Mouse (Mus musculus) hindbrain, embryonic 14.5 days (tissue): ENCODE measurements around the gene Vmn1r151. TPM values are rescaled to one million over a fixed set of nuclear protein-coding genes. Genes with fewer than 3 reads are reported as not detected.
"Not testable (repeated sequence)": the region's sequence is repeated elsewhere in the genome, so short reads cannot be mapped to it uniquely, and the experiment has no call there.

Source experiments
- ATAC-seq: fragments of 200-750 bp; cut with Nextera tagmentation; 2 replicates; pipeline ENCODE4 v1.8.0; 2017; ENCODE audit warnings: moderate number of reproducible peaks, mild to moderate bottlenecking, moderate TSS enrichment, moderate library complexity; ENCODE audit not compliant: low FRiP score
- DNase-seq: peaks from one replicate; pipeline ENCODE4 v3.0.0-alpha.2; 2015; ENCODE audit warnings: low spot score
- H3K27ac ChIP-seq: fragments of 300-500 bp; sonication (generic); 2 replicates; pipeline ENCODE4 v1.5.1; 2014; ENCODE audit warnings: mild to moderate bottlenecking, moderate library complexity
- H3K27me3 ChIP-seq: fragments of 300-500 bp; sonication (generic); 2 replicates; pipeline ENCODE4 v1.6.1; 2014; ENCODE audit warnings: mild to moderate bottlenecking, low read length, mixed read lengths; ENCODE audit not compliant: control insufficient read depth, insufficient read depth
- H3K36me3 ChIP-seq: fragments of 300-500 bp; sonication (generic); replicated peaks from 2 replicates; pipeline ENCODE4 v1.6.1; 2014; ENCODE audit not compliant: control insufficient read depth, insufficient read depth
- H3K4me1 ChIP-seq: fragments of 300-500 bp; sonication (generic); replicated peaks from 2 replicates; pipeline ENCODE4 v1.6.1; 2014; ENCODE audit warnings: antibody characterized with exemption, low read length, mixed read lengths; ENCODE audit not compliant: control insufficient read depth, insufficient read depth
- H3K4me2 ChIP-seq: fragments of 300-500 bp; sonication (generic); replicated peaks from 2 replicates; pipeline ENCODE4 v1.6.1; 2014; ENCODE audit warnings: mild to moderate bottlenecking, moderate library complexity
- H3K4me3 ChIP-seq: fragments of 300-500 bp; sonication (generic); replicated peaks from 2 replicates; pipeline ENCODE4 v1.5.1; 2014; ENCODE audit warnings: mild to moderate bottlenecking, low read length
- H3K9ac ChIP-seq: fragments of 300-500 bp; sonication (generic); 2 replicates; pipeline ENCODE4 v1.6.1; 2014
- H3K9me3 ChIP-seq: fragments of 300-500 bp; sonication (generic); 2 replicates; pipeline ENCODE4 v1.6.1; 2016; ENCODE audit warnings: low read length; ENCODE audit not compliant: control insufficient read depth
- WGBS: fragments of 180-500 bp; shearing (Covaris S2); extraction: QIAGEN DNeasy Blood & Tissue Kit; methylation state at CpG from one replicate; pipeline ENCODE4 v1.1.7; 2014; 5-methylcytosine and 5-hydroxymethylcytosine counted together
- polyA plus RNA-seq: library from polyadenylated mRNA; unstranded; fragments of >200 nt; fragmentation: Nextera tagmentation; extraction: Ambion mirVana; gene quantifications from 2 replicates; pipeline ENCODE4 v1.2.1, GENCODE M21; 2014

Gene Vmn1r151
- not detected in 2 replicates for polyA plus RNA-seq

GRCm38 (mm10) chr7:22499578-22499977 is at the start of gene Vmn1r151:
Gene Vmn1r151, minus strand, starts transcription at chr7:22499678.
- not testable (repeated sequence) for H3K27me3 ChIP-seq, ATAC-seq, H3K4me1 ChIP-seq, H3K4me2 ChIP-seq, H3K9me3 ChIP-seq, H3K36me3 ChIP-seq, H3K27ac ChIP-seq, H3K4me3 ChIP-seq, H3K9ac ChIP-seq, DNase-seq
- 37% methylated on average over 1 of the region's 3 CpGs for WGBS

GRCm38 (mm10) chr7:22534787-22535186 is 35.3 kb upstream of the Vmn1r151 start, which contains the start of gene Gm8677:
Gene Gm8677, minus strand, starts transcription at chr7:22534887.
- not testable (repeated sequence) for H3K4me3 ChIP-seq, DNase-seq, H3K36me3 ChIP-seq, H3K4me1 ChIP-seq, H3K27me3 ChIP-seq, ATAC-seq, H3K9ac ChIP-seq, H3K4me2 ChIP-seq, H3K27ac ChIP-seq, H3K9me3 ChIP-seq
- WGBS = no CpG with 5 or more reads among the region's 1 CpGs

DNA sequence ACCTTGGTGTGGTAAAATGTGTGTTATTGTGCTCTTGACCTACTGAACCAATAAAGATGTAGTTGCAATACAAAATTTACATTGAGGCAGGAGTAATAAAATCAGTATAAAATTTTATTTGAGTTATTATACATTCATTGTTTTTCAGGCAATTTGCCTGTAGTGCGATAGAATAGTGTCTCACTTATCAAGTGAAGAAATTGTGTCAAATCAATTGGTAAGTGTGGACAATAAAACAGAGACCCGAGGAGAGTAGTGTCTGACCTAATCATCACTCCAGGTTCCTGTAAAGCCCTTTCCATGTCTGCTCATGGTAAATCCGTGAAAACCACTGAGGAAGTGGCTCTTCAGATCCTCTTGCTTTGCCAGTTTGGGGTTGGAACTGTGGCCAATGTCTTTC is 23.2 kb upstream of the Vmn1r151 start, which contains the start of gene Vmn1r152:
Gene Vmn1r152 (plus strand): TSS at position 301 of the 400 bp plus-strand sequence.
- DNase-seq, H3K27me3 ChIP-seq, H3K36me3 ChIP-seq, H3K4me1 ChIP-seq, H3K9ac ChIP-seq, H3K9me3 ChIP-seq, H3K27ac ChIP-seq, ATAC-seq, H3K4me3 ChIP-seq, H3K4me2 ChIP-seq: not testable (repeated sequence)
- WGBS = no CpG with 5 or more reads among the region's 3 CpGs

DNA sequence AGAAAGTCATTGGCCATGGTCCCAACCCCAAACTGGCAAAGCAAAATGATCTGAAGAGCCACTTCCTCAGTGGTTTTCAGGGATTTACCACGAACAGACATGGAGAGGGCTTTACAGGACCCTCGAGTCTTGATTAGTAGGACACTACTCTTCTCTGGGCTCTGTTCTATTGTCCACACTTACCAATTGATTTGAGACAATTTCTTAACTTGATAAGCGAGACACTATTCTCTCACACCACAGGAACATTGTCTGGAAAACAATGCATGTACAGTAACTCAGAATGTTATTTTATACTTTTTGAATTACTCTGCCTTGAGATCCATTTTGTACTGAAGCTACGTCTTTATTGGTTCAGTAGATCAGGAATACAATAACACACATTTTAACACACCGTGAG is 35.5 kb downstream of the Vmn1r151 start, which contains the start of gene Gm10665:
Gene Gm10665 (minus strand): TSS at position 101 of the 400 bp plus-strand sequence.
- not testable (repeated sequence) for H3K4me3 ChIP-seq, H3K4me1 ChIP-seq, H3K4me2 ChIP-seq, ATAC-seq, H3K27me3 ChIP-seq, H3K27ac ChIP-seq, DNase-seq, H3K36me3 ChIP-seq, H3K9me3 ChIP-seq, H3K9ac ChIP-seq
- WGBS = no CpG with 5 or more reads among the region's 5 CpGs

Other genes with a start within 250 kb of the Vmn1r151 start
- not detected in 2 replicates for gene Gm4187, start 170.0 kb downstream of the Vmn1r151 start, polyA plus RNA-seq
- gene Gm8660, start 128.6 kb downstream of the Vmn1r151 start, polyA plus RNA-seq = not detected in 2 replicates
- not detected in 2 replicates for gene Vmn1r148, start 86.1 kb downstream of the Vmn1r151 start, polyA plus RNA-seq
- not detected in 2 replicates for gene Vmn1r149, start 61.4 kb downstream of the Vmn1r151 start, polyA plus RNA-seq
- gene Gm10665, start 35.6 kb downstream of the Vmn1r151 start, polyA plus RNA-seq = not detected in 2 replicates
- not detected in 2 replicates for gene Vmn1r152, start 23.3 kb upstream of the Vmn1r151 start, polyA plus RNA-seq
- gene Gm8677, start 35.2 kb upstream of the Vmn1r151 start, polyA plus RNA-seq = not detected in 2 replicates
- not detected in 2 replicates for gene Gm4201, start 65.7 kb upstream of the Vmn1r151 start, polyA plus RNA-seq
- not detected in 2 replicates for gene Gm4565, start 88.4 kb upstream of the Vmn1r151 start, polyA plus RNA-seq
- gene Vmn1r155, start 158.3 kb upstream of the Vmn1r151 start, polyA plus RNA-seq = not detected in 2 replicates
- not detected in 2 replicates for gene Gm8693, start 192.6 kb upstream of the Vmn1r151 start, polyA plus RNA-seq
- not detected in 2 replicates for gene Gm4567, start 220.0 kb upstream of the Vmn1r151 start, polyA plus RNA-seq